Mouse (Mus musculus) forebrain, embryonic 16.5 days (tissue): ENCODE measurements at regions not wholly inside any gene's neighbourhood (a gene's known extent, or its start where the extent isn't known, plus 50 kb on each side); places are given as distances from the start of the nearest gene placed in this dataset.
A peak's percentile ranks its signal among the peaks of the same experiment; 100 is the strongest.

ENCODE experiments used
- ATAC-seq: fragments of 200-750 bp; cut with Nextera tagmentation; 2 replicates; pipeline ENCODE4 v1.8.0; 2017; ENCODE audit warnings: mild to moderate bottlenecking, moderate library complexity
- H3K27ac ChIP-seq: fragments of 300-500 bp; sonication (generic); 2 replicates; pipeline ENCODE4 v1.5.1; 2014; ENCODE audit warnings: low read length, control low read depth
- H3K27me3 ChIP-seq: fragments of 300-500 bp; sonication (generic); replicated peaks from 2 replicates; pipeline ENCODE4 v1.6.1; 2014; ENCODE audit warnings: low read length; ENCODE audit not compliant: control insufficient read depth, insufficient read depth
- H3K36me3 ChIP-seq: fragments of 300-500 bp; sonication (generic); 2 replicates; pipeline ENCODE4 v1.6.1; 2014; ENCODE audit not compliant: control insufficient read depth, insufficient read depth
- H3K4me1 ChIP-seq: fragments of 300-500 bp; sonication (generic); replicated peaks from 2 replicates; pipeline ENCODE4 v1.6.1; 2014; ENCODE audit warnings: low read length; ENCODE audit not compliant: control insufficient read depth, insufficient read depth
- H3K4me2 ChIP-seq: fragments of 300-500 bp; sonication (generic); 2 replicates; pipeline ENCODE4 v1.6.1; 2014; ENCODE audit warnings: mild to moderate bottlenecking, low read length, control low read depth
- H3K4me3 ChIP-seq: fragments of 300-500 bp; sonication (generic); replicated peaks from 2 replicates; pipeline ENCODE4 v1.5.1; 2014; ENCODE audit warnings: mild to moderate bottlenecking, low read length, control low read depth
- H3K9ac ChIP-seq: fragments of 300-500 bp; sonication (generic); replicated peaks from 2 replicates; pipeline ENCODE4 v1.6.1; 2014; ENCODE audit warnings: low read depth, low read length, control low read depth
- H3K9me3 ChIP-seq: fragments of 300-500 bp; sonication (generic); 2 replicates; pipeline ENCODE4 v1.6.1; 2016; ENCODE audit warnings: low read length; ENCODE audit not compliant: control insufficient read depth
- WGBS: fragments of 180-500 bp; shearing (Covaris S2); extraction: QIAGEN DNeasy Blood & Tissue Kit; methylation state at CpG from one replicate; pipeline ENCODE4 v1.1.7; 2014; 5-methylcytosine and 5-hydroxymethylcytosine counted together

DNA sequence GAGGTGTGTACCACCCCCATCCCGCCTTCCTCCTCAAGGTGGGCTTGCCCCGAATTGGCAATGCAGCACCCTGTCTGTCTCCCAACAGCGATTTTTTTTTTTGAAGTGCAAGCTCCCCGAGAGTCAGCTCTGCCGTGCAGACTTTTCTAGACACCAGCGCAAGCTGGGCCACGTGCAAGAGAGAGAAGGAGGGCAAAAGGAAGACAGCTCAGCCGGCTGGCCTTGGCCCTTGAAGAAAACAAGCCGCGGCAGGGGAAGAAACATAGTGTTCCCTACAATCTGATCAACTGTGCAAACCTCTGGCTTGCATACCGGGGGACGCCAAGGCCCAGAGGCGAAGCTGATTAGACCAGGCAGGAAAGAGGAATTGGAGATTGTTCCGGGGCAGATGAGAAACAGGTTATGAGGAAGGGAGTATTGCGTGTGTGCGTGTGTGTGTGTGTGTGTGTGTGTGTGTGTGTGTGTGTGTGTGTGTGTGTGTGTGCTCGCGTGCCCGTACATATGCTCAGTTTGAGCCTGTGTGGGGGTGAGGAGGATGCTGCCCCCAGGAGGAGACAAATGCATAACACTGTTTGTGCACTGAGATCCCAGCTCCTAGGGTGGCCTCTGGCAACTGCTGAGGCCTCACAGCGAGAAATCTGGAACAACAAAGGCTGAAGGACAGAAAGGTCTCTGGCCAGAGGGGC, 83.2 kb upstream of the Zfp648 start:
- Histone ChIP-seq H3K9me3 (no peaks in the 10 kb centered on the region), H3K27me3 (no peaks in the 10 kb centered on the region), H3K4me3 (no peak overlapping the region), H3K4me2 (peak overlapping the region; percentile 17; the same call in 1 of the 2 replicates), H3K9ac (no peak overlapping the region), H3K4me1 (peaks cover 21% of the 10 kb centered on the region), H3K27ac (no peak overlapping the region), H3K36me3 (no peaks in the 10 kb centered on the region)
- peak; percentile 51 for ATAC-seq
- WGBS = 35% methylated on average over 20 of the region's 20 CpGs

DNA sequence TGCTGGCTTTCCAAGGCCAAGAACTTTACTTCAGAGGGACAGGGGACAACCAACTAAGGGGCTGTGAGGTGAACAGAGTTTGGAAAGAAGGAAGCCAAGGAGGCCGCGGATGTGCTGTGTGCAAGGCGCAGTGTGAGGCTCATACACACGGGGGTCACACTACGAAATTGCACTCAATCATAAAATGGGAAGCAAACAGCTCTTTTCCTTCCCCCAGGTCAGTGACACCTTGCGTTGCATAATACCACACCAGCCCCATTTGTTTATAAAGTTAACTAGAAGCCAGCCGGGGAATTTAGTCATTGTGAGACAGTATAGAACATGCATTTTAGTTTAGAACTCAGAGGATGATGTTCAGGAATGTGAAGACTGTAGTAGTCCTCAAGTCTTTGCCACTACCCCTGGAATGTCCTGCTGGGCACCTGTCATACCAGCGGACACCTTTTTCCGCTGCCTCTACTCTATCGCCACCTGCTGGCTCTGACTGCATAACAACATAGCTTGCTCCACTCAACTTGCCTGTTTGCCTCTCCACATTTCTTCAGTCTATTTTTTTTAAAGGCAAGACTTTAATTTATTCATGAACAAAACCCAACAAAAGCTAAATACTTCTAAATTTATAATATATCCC, 82.5 kb upstream of the Zfp648 start:
- H3K36me3 ChIP-seq = no peaks in the 10 kb centered on the region
- 46% methylated on average over 10 of the region's 10 CpGs for WGBS
- H3K4me2 ChIP-seq = no peak overlapping the region
- H3K9ac ChIP-seq = no peak overlapping the region
- no peaks in the 10 kb centered on the region for H3K9me3 ChIP-seq
- no peaks in the 10 kb centered on the region for H3K27me3 ChIP-seq
- peak; percentile 52 for ATAC-seq
- no peak overlapping the region for H3K4me3 ChIP-seq
- H3K27ac ChIP-seq = no peak overlapping the region
- H3K4me1 ChIP-seq = peaks cover 21% of the 10 kb centered on the region

DNA sequence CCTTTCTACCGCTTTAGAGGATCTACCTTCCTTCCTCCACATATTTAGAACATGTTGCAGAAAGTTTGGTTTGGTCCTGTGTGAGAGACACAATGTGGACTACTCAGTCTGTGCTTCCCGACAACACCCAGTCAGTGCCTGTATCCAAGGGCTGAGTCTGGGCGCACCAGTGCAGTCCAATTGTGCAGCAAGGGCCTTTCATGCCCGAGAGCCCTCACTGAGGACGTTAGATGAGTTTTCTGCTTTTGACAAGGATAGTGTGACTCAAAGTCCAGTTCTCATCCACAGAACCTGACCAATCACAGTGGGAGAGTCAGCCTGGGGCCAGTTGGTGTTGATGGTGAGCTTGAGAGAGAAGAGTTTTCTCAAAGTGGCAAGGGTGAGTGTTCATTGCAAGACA, 81.4 kb upstream of the Zfp648 start:
- ATAC-seq = no peak
- H3K9ac ChIP-seq = no peak overlapping the region
- H3K9me3 ChIP-seq = no peaks in the 10 kb centered on the region
- 88% methylated on average over 5 of the region's 5 CpGs for WGBS
- no peak overlapping the region for H3K4me3 ChIP-seq
- H3K4me2 ChIP-seq = no peak overlapping the region
- peaks cover 21% of the 10 kb centered on the region for H3K4me1 ChIP-seq
- H3K27me3 ChIP-seq = no peaks in the 10 kb centered on the region
- H3K27ac ChIP-seq = no peak overlapping the region
- no peaks in the 10 kb centered on the region for H3K36me3 ChIP-seq

DNA sequence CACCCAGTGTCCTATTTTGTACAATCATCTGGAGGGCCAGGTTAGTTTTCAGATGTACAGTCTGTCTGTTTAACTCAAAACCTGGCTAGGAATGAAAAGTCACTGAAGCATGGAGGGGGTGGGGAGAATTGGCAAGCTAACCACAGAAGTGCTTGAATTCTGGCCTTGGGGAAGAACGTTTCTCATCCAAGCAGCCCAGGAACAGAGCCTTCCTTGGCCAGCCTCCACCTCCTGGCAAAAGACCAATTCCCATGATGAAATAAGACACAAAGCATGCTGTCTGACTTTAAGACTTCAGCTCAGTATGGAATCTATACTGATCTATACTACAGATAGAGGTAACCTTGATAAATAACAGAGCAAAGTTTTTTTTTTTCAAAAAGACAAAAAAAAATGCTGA, 80.3 kb upstream of the Zfp648 start:
- Histone ChIP-seq H3K4me3 (no peak overlapping the region), H3K4me2 (no peak overlapping the region), H3K9ac (no peak overlapping the region), H3K27ac (no peak overlapping the region), H3K27me3 (no peaks in the 10 kb centered on the region), H3K4me1 (peaks cover 21% of the 10 kb centered on the region), H3K36me3 (no peaks in the 10 kb centered on the region), H3K9me3 (no peaks in the 10 kb centered on the region)
- ATAC-seq = peak; percentile 31
- 18% methylated on average over 1 of the region's 1 CpGs for WGBS

DNA sequence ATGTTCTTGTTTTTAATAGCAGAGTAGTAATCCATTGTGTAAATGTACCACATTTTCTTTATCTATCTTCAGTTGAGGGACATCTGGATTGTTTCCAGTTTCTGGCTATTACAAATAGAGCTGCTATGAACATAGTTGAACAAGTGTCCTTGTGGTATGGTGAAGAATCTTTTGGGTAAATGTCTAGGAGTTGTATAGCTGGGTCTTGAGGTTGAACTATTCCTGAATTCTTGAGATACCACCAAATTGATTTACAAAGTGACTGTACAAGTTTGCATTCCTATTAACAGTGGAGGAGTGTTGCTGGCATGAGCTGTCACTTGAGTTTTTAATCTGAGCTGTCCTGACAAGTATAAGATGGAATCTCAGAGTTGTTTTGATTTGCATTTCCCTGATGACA, 76.0 kb upstream of the Zfp648 start:
- no peak overlapping the region for H3K4me2 ChIP-seq
- ATAC-seq = no peak
- H3K36me3 ChIP-seq = no peaks in the 10 kb centered on the region
- H3K4me3 ChIP-seq = no peak overlapping the region
- no peaks in the 10 kb centered on the region for H3K9me3 ChIP-seq
- no peak overlapping the region for H3K27ac ChIP-seq
- no peak overlapping the region for H3K9ac ChIP-seq
- H3K27me3 ChIP-seq = no peaks in the 10 kb centered on the region
- peaks cover 8% of the 10 kb centered on the region for H3K4me1 ChIP-seq

DNA sequence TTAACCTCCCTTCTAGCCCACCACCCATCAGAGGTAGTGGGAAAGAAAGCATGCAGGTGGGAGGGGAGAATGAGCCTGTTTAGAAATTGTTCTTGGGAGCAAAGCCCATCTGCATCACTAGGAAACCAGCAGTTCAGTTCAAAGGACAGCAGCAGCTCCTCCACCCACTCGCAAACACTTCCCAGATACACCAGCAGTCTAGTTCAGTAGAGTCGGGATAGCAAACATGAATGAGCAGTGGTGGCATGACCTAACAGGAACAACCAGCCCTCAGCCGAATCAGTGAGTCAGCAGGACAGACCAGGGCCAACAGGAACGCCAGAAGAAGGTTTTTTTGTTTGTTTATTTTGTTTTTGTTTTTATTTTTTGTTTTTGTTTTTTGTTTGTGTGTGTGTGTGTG, 74.5 kb upstream of the Zfp648 start:
- no peak overlapping the region for H3K4me3 ChIP-seq
- no peak for ATAC-seq
- no peak overlapping the region for H3K4me2 ChIP-seq
- no peaks in the 10 kb centered on the region for H3K36me3 ChIP-seq
- 82% methylated on average over 4 of the region's 4 CpGs for WGBS
- H3K27ac ChIP-seq = no peak overlapping the region
- H3K9ac ChIP-seq = no peak overlapping the region
- H3K9me3 ChIP-seq = no peaks in the 10 kb centered on the region
- no peaks in the 10 kb centered on the region for H3K4me1 ChIP-seq
- no peaks in the 10 kb centered on the region for H3K27me3 ChIP-seq

DNA sequence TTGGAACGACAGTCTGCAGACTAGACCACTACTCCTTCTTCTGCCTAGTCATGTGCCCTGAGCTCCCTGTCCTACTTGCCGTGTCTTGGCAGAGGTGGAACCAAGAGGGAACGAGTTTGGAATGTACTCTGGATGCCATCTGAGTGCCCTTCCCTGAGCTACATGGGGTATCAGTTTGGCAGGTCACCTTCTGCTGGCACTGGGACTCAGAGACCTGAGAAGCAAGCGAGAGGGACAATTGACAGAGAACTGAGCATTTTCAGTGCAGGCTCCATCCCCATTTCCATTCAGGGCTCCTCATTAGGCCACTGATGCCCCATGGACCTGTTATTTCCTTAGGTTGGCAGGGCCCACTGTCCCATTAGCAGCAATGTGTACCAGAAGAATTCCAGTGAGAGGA, 61.5 kb upstream of the Zfp648 start:
- Histone ChIP-seq H3K36me3 (no peaks in the 10 kb centered on the region), H3K4me3 (no peak overlapping the region), H3K4me1 (no peaks in the 10 kb centered on the region), H3K27me3 (no peaks in the 10 kb centered on the region), H3K4me2 (no peak overlapping the region), H3K27ac (no peak overlapping the region), H3K9ac (no peak overlapping the region), H3K9me3 (no peaks in the 10 kb centered on the region)
- 50% methylated on average over 4 of the region's 4 CpGs for WGBS
- ATAC-seq = peak; percentile 38; the same call in 1 of the 2 replicates

DNA sequence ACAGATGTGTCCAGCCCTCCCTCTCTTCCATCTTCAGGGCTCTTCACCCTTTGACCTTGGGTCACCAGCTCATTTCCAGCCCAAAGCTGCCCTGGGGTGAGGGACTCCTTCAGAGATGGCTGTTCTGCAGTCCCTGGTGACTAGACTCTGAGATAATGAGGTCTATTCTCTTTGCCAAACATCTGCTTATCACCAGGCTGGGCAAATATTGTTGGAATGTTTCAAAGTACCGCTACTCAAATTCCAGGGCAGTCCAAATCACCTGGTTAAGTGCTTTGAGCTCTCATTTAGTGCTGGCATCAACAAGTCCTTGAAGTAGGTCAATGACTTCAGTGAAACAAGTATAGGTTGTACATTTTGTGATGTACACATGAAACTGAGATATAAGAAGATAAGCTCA, 57.3 kb upstream of the Zfp648 start:
- WGBS = 78% methylated on average over 1 of the region's 1 CpGs
- Histone ChIP-seq H3K27me3 (no peaks in the 10 kb centered on the region), H3K9me3 (no peaks in the 10 kb centered on the region), H3K36me3 (no peaks in the 10 kb centered on the region), H3K4me3 (no peak overlapping the region), H3K9ac (no peak overlapping the region), H3K4me2 (no peak overlapping the region), H3K4me1 (no peaks in the 10 kb centered on the region), H3K27ac (no peak overlapping the region)
- ATAC-seq = no peak

- Histone ChIP-seq H3K4me2 (no peak overlapping the region), H3K36me3 (no peaks in the 10 kb centered on the region), H3K27me3 (no peaks in the 10 kb centered on the region), H3K27ac (no peak overlapping the region), H3K4me1 (peaks cover 8% of the 10 kb centered on the region), H3K9me3 (no peaks in the 10 kb centered on the region), H3K4me3 (no peak overlapping the region), H3K9ac (no peak overlapping the region)
- WGBS = 93% methylated on average over 3 of the region's 3 CpGs
- no peak for ATAC-seq
Observed at GRCm38 (mm10) chr1:154147001-154147571, 53.9 kb upstream of the Zfp648 start.
